Mouse (Mus musculus): ENCODE measurements around the gene Ankrd55. TPM values are rescaled to one million over a fixed set of nuclear protein-coding genes. Genes with fewer than 3 reads are reported as not detected.

The Ankrd55 gene
- total and polyA plus RNA-seq, 3 experiments: 1.1 to 2.2 (median 1.1) TPM

- H3K4me3 ChIP-seq (replicated peaks in 1 of 3; ENCODE audit: low read depth in 2 of 3, low read length in 2 of 3, poor library complexity in 1 of 3): no peak overlapping the region
- dilution Hi-C loops (cut with MboI; ENCODE audit: extremely low pct_ligation_motif_present, extremely low pct_unique_long_range_greater_than_20kb, low sequenced_read_pairs): no loop called here
Measured at GRCm38 (mm10) chr13:112346031-112346430, 57.8 kb downstream of the Ankrd55 start.

GRCm38 (mm10) chr13:112346659-112347142 is 58.5 kb downstream of the Ankrd55 start:
- no peak overlapping the region for H3K4me3 ChIP-seq (replicated peaks in 1 of 3; ENCODE audit: low read depth in 2 of 3, low read length in 2 of 3, poor library complexity in 1 of 3)
- H3K9ac ChIP-seq (ENCODE audit: insufficient read depth, low read depth): no peak overlapping the region
- peaks cover 13% of the 10 kb centered on the region for H3K9me3 ChIP-seq (replicated peaks; ENCODE audit: low read length)
- DNase-seq (ENCODE audit: extremely low read depth): no peak
- H3K79me2 ChIP-seq (replicated peaks; ENCODE audit: control insufficient read depth, extremely low read depth, insufficient read depth, poor library complexity, severe bottlenecking): no peaks in the 10 kb centered on the region
- TF ChIP-seq NRF1 (IDR thresholded peaks at IDR 0.05; ENCODE audit: low read depth, low read length): no peak
- TF ChIP-seq ELF1 (IDR thresholded peaks at IDR 0.05; ENCODE audit: low read depth, low read length): no peak
- TF ChIP-seq SMC3 (IDR thresholded peaks at IDR 0.05; ENCODE audit: low read depth, low read length): no peak
- H3K36me3 ChIP-seq (replicated peaks in 1 of 2; ENCODE audit: control insufficient read depth in 1 of 2, insufficient read depth in 1 of 2, low read length in 1 of 2): peaks cover 0 to 2% of the 10 kb centered on the region in 2 experiments
- H3K27me3 ChIP-seq (replicated peaks): no peaks in the 10 kb centered on the region
- in situ Hi-C loops (cut with MboI; ENCODE audit: low pct_ligation_motif_present, low pct_unique_long_range_greater_than_20kb, low sequenced_read_pairs): no loop called here
- dilution Hi-C loops (cut with MboI; ENCODE audit: extremely low pct_ligation_motif_present, extremely low pct_unique_long_range_greater_than_20kb, low sequenced_read_pairs): no loop called here
- no peak overlapping the region for H3K4me2 ChIP-seq (ENCODE audit: insufficient read depth, low read depth, poor library complexity, severe bottlenecking)
- H3K27ac ChIP-seq (ENCODE audit: insufficient read depth, low read depth): no peak overlapping the region
- H3K4me1 ChIP-seq (ENCODE audit: control insufficient read depth in 1 of 2, insufficient read depth in 2 of 2): peaks cover 39 to 88% of the 10 kb centered on the region in 2 experiments

More at GRCm38 (mm10) chr13:112346031-112346430, 57.8 kb downstream of the Ankrd55 start:
- H3K36me3 ChIP-seq (replicated peaks in 1 of 2; ENCODE audit: control insufficient read depth in 1 of 2, insufficient read depth in 1 of 2, low read length in 1 of 2): peaks cover 0 to 2% of the 10 kb centered on the region in 2 experiments
- H3K9ac ChIP-seq (ENCODE audit: insufficient read depth, low read depth): no peak overlapping the region
- DNase-seq (ENCODE audit: extremely low read depth): no peak
- in situ Hi-C loops (cut with MboI; ENCODE audit: low pct_ligation_motif_present, low pct_unique_long_range_greater_than_20kb, low sequenced_read_pairs): no loop called here
- no peaks in the 10 kb centered on the region for H3K27me3 ChIP-seq (replicated peaks)
- no peak overlapping the region for H3K27ac ChIP-seq (ENCODE audit: insufficient read depth, low read depth)
- no peaks in the 10 kb centered on the region for H3K79me2 ChIP-seq (replicated peaks; ENCODE audit: control insufficient read depth, extremely low read depth, insufficient read depth, poor library complexity, severe bottlenecking)
- TF ChIP-seq USF1 (IDR thresholded peaks at IDR 0.05; ENCODE audit: low read depth, low read length) (no peak), MAZ (IDR thresholded peaks at IDR 0.05; ENCODE audit: low read depth, low read length) (no peak), MAX (IDR thresholded peaks at IDR 0.05; ENCODE audit: low read length) (no peak), CHD1 (IDR thresholded peaks at IDR 0.05; ENCODE audit: low read depth, low read length) (no peak), ZMIZ1 (IDR thresholded peaks at IDR 0.05; ENCODE audit: low read depth, low read length) (no peak), E2F4 (IDR thresholded peaks at IDR 0.05; ENCODE audit: insufficient replicate concordance, low read depth, low read length) (no peak), SMC3 (IDR thresholded peaks at IDR 0.05; ENCODE audit: low read depth, low read length) (no peak), GABPA (IDR thresholded peaks at IDR 0.05; ENCODE audit: insufficient replicate concordance, low read depth, low read length) (no peak), MEF2A (IDR thresholded peaks at IDR 0.05; ENCODE audit: borderline replicate concordance, low read depth, low read length) (no peak), RCOR1 (conservative IDR thresholded peaks at IDR 0.05; ENCODE audit: low read depth, low read length) (no peak), BHLHE40 (IDR thresholded peaks at IDR 0.05; ENCODE audit: low read depth, low read length) (no peak), HCFC1 (IDR thresholded peaks at IDR 0.05; ENCODE audit: low read depth, low read length) (no peak), MXI1 (IDR thresholded peaks at IDR 0.05; ENCODE audit: low read depth, low read length) (no peak), IRF4 (IDR thresholded peaks at IDR 0.05; ENCODE audit: low read depth, low read length) (no peak), ELF1 (IDR thresholded peaks at IDR 0.05; ENCODE audit: low read depth, low read length) (no peak), MAFK (IDR thresholded peaks at IDR 0.05; ENCODE audit: insufficient replicate concordance, low read length) (no peak), ZKSCAN1 (IDR thresholded peaks at IDR 0.05; ENCODE audit: borderline replicate concordance, low read depth, low read length) (no peak), SIN3A (IDR thresholded peaks at IDR 0.05; ENCODE audit: low read length) (no peak)
- peaks cover 13% of the 10 kb centered on the region for H3K9me3 ChIP-seq (replicated peaks; ENCODE audit: low read length)
- no peak overlapping the region for H3K4me2 ChIP-seq (ENCODE audit: insufficient read depth, low read depth, poor library complexity, severe bottlenecking)
- H3K4me1 ChIP-seq (ENCODE audit: control insufficient read depth in 1 of 2, insufficient read depth in 2 of 2): peaks cover 39 to 86% of the 10 kb centered on the region in 2 experiments
